Mouse (Mus musculus) limb, embryonic 14.5 days (tissue): ENCODE data around the gene Tppp3. TPM values are rescaled to one million over a fixed set of nuclear protein-coding genes. Genes with fewer than 3 reads are reported as not detected.

Experiments
- ATAC-seq: fragments of 200-750 bp; cut with Nextera tagmentation; 2 replicates; pipeline ENCODE4 v1.8.0; 2017; ENCODE audit warnings: low read depth, moderate number of reproducible peaks, moderate TSS enrichment; ENCODE audit not compliant: low FRiP score
- DNase-seq: peaks from one replicate; pipeline ENCODE4 v3.0.0-alpha.2; 2015; ENCODE audit warnings: low spot score
- H3K27ac ChIP-seq: fragments of 300-500 bp; sonication (generic); replicated peaks from 2 replicates; pipeline ENCODE4 v1.5.1; 2014; ENCODE audit warnings: low read depth, mild to moderate bottlenecking, low read length, moderate library complexity, mixed read lengths
- H3K27me3 ChIP-seq: fragments of 300-500 bp; sonication (generic); 2 replicates; pipeline ENCODE4 v1.6.1; 2014; ENCODE audit warnings: low read length, mixed read lengths; ENCODE audit not compliant: control insufficient read depth, insufficient read depth
- H3K36me3 ChIP-seq: fragments of 300-500 bp; sonication (generic); 2 replicates; pipeline ENCODE4 v1.6.1; 2014; ENCODE audit warnings: mild to moderate bottlenecking, low read length, moderate library complexity, mixed read lengths; ENCODE audit not compliant: control insufficient read depth, insufficient read depth
- H3K4me1 ChIP-seq: fragments of 300-500 bp; sonication (generic); 2 replicates; pipeline ENCODE4 v1.6.1; 2014; ENCODE audit warnings: antibody characterized with exemption, low read length, mixed read lengths; ENCODE audit not compliant: control insufficient read depth, insufficient read depth
- H3K4me2 ChIP-seq: fragments of 300-500 bp; sonication (generic); replicated peaks from 2 replicates; pipeline ENCODE4 v1.6.1; 2014; ENCODE audit warnings: low read depth, mild to moderate bottlenecking, low read length, moderate library complexity; ENCODE audit not compliant: severe bottlenecking
- H3K4me3 ChIP-seq: fragments of 300-500 bp; sonication (generic); replicated peaks from 2 replicates; pipeline ENCODE4 v1.5.1; 2014; ENCODE audit warnings: low read length
- H3K9ac ChIP-seq: fragments of 300-500 bp; sonication (generic); 2 replicates; pipeline ENCODE4 v1.6.1; 2014; ENCODE audit warnings: mild to moderate bottlenecking, low read depth, low read length, moderate library complexity; ENCODE audit not compliant: severe bottlenecking
- H3K9me3 ChIP-seq: fragments of 300-500 bp; sonication (generic); 2 replicates; pipeline ENCODE4 v1.6.1; 2016; ENCODE audit warnings: low read length; ENCODE audit not compliant: control insufficient read depth
- POLR2A ChIP-seq: fragments of 200-500 bp; IDR thresholded peaks from 2 replicates; pipeline ENCODE4 v1.8.0; 2012; ENCODE audit warnings: inconsistent platforms, mild to moderate bottlenecking, moderate library complexity, borderline replicate concordance; ENCODE audit not compliant: insufficient read depth, insufficient read length; ENCODE audit errors: extremely low read depth
- WGBS: fragments of 180-500 bp; shearing (Covaris S2); extraction: QIAGEN DNeasy Blood & Tissue Kit; methylation state at CpG from one replicate; pipeline ENCODE4 v1.1.7; 2014; 5-methylcytosine and 5-hydroxymethylcytosine counted together
- polyA plus RNA-seq, 2 experiments: library from polyadenylated mRNA; depleted of rRNA in 1 of 2; stranded (reverse) in 1 of 2; unstranded in 1 of 2; fragments of >200 nt; fragmentation: Nextera tagmentation in 1 of 2; extraction: Ambion mirVana in 1 of 2; gene quantifications; 2 replicates each; pipeline versions ENCODE4 v1.2.1 to v1.2.3; 2012 to 2014

Gene Tppp3
- polyA plus RNA-seq, 2 experiments, result 130 to 164 TPM

GRCm38 (mm10) chr8:105495350-105496302, 24.3 kb upstream of the Tppp3 start:
- ATAC-seq, result no peak
- Histone ChIP-seq H3K27ac (peak overlapping the region; percentile 76; the same call in 1 of the 2 replicates), H3K4me2 (peak overlapping the region; percentile 73), H3K27me3 (no peaks in the 10 kb centered on the region), H3K36me3 (no peaks in the 10 kb centered on the region), H3K9ac (peak overlapping the region; percentile 83), H3K9me3 (no peaks in the 10 kb centered on the region), H3K4me3 (peak overlapping the region; percentile 63), H3K4me1 (peaks cover 13% of the 10 kb centered on the region)
- DNase-seq, result no peak
- no peak for TF ChIP-seq POLR2A
- 30% methylated on average over 17 of the region's 17 CpGs for WGBS

GRCm38 (mm10) chr8:105494566-105494965, 23.2 kb upstream of the Tppp3 start:
- no peak overlapping the region for H3K4me2 ChIP-seq

GRCm38 (mm10) chr8:105493495-105493894, 22.2 kb upstream of the Tppp3 start:
- no peak for TF ChIP-seq POLR2A
- WGBS, result 8% methylated on average over 3 of the region's 3 CpGs
- H3K27ac ChIP-seq, result no peak overlapping the region

More at GRCm38 (mm10) chr8:105494566-105494965, 23.2 kb upstream of the Tppp3 start:
- Histone ChIP-seq H3K27me3 (no peaks in the 10 kb centered on the region), H3K9ac (no peak overlapping the region), H3K4me1 (peaks cover 13% of the 10 kb centered on the region), H3K36me3 (no peaks in the 10 kb centered on the region), H3K4me3 (no peak overlapping the region), H3K9me3 (no peaks in the 10 kb centered on the region), H3K27ac (no peak overlapping the region)
- WGBS, result 73% methylated on average over 3 of the region's 3 CpGs
- no peak for ATAC-seq
- DNase-seq, result no peak
- TF ChIP-seq POLR2A, result no peak

GRCm38 (mm10) chr8:105489281-105489680, 18.0 kb upstream of the Tppp3 start:
- H3K27ac ChIP-seq, result no peak overlapping the region
- H3K4me1 ChIP-seq, result peaks cover 6% of the 10 kb centered on the region; the same call in 1 of the 2 replicates
- peaks cover 7% of the 10 kb centered on the region for H3K36me3 ChIP-seq
- no peak overlapping the region for H3K4me3 ChIP-seq
- ATAC-seq (no peak), DNase-seq (no peak)
- H3K9ac ChIP-seq, result no peak overlapping the region
- no peaks in the 10 kb centered on the region for H3K9me3 ChIP-seq
- TF ChIP-seq POLR2A, result no peak
- no peaks in the 10 kb centered on the region for H3K27me3 ChIP-seq
- no peak overlapping the region for H3K4me2 ChIP-seq
- 63% methylated on average over 1 of the region's 1 CpGs for WGBS

More at GRCm38 (mm10) chr8:105493495-105493894, 22.2 kb upstream of the Tppp3 start:
- ATAC-seq, result no peak
- H3K36me3 ChIP-seq, result no peaks in the 10 kb centered on the region
- no peak overlapping the region for H3K4me2 ChIP-seq
- peaks cover 13% of the 10 kb centered on the region for H3K4me1 ChIP-seq
- no peak for DNase-seq
- H3K9me3 ChIP-seq, result no peaks in the 10 kb centered on the region
- H3K27me3 ChIP-seq, result no peaks in the 10 kb centered on the region
- no peak overlapping the region for H3K9ac ChIP-seq
- H3K4me3 ChIP-seq, result no peak overlapping the region

GRCm38 (mm10) chr8:105488082-105488481, 16.8 kb upstream of the Tppp3 start:
- no peak for TF ChIP-seq POLR2A
- Histone ChIP-seq H3K4me1 (peaks cover 18% of the 10 kb centered on the region), H3K36me3 (peaks cover 13% of the 10 kb centered on the region), H3K4me3 (no peak overlapping the region), H3K9ac (no peak overlapping the region), H3K27me3 (no peaks in the 10 kb centered on the region), H3K9me3 (no peaks in the 10 kb centered on the region), H3K27ac (no peak overlapping the region), H3K4me2 (no peak overlapping the region)
- ATAC-seq, result no peak
- no peak for DNase-seq
- WGBS, result 70% methylated on average over 3 of the region's 3 CpGs
